Mouse (Mus musculus) midbrain, postnatal 0 days (tissue): Measurements from ENCODE around the gene Gm20388. TPM values are rescaled to one million over a fixed set of nuclear protein-coding genes. Genes with fewer than 3 reads are reported as not detected.

ENCODE experiments used
- ATAC-seq: fragments of 200-750 bp; cut with Nextera tagmentation; 2 replicates; pipeline ENCODE4 v1.8.0; 2017; ENCODE audit warnings: moderate number of reproducible peaks, mild to moderate bottlenecking, moderate TSS enrichment, moderate library complexity; ENCODE audit not compliant: low FRiP score
- DNase-seq: peaks from one replicate; pipeline ENCODE4 v3.0.0-alpha.2; 2015; ENCODE audit warnings: low spot score
- H3K27ac ChIP-seq: fragments of 300-500 bp; sonication (generic); 2 replicates; pipeline ENCODE4 v1.5.1; 2014; ENCODE audit warnings: low read depth, mild to moderate bottlenecking, low read length, mixed read lengths
- H3K27me3 ChIP-seq: fragments of 300-500 bp; sonication (generic); 2 replicates; pipeline ENCODE4 v1.6.1; 2014; ENCODE audit warnings: low read length, control low read depth, mixed read lengths; ENCODE audit not compliant: insufficient read depth
- H3K36me3 ChIP-seq: fragments of 300-500 bp; sonication (generic); 2 replicates; pipeline ENCODE4 v1.6.1; 2014; ENCODE audit warnings: low read length, control low read depth, mixed read lengths; ENCODE audit not compliant: insufficient read depth
- H3K4me1 ChIP-seq: fragments of 300-500 bp; sonication (generic); 2 replicates; pipeline ENCODE4 v1.6.1; 2014; ENCODE audit warnings: mild to moderate bottlenecking, control low read depth, antibody characterized with exemption, low read length, mixed read lengths; ENCODE audit not compliant: insufficient read depth
- H3K4me2 ChIP-seq: fragments of 300-500 bp; sonication (generic); 2 replicates; pipeline ENCODE4 v1.6.1; 2014; ENCODE audit warnings: low read depth, mild to moderate bottlenecking, low read length, mixed read lengths; ENCODE audit not compliant: poor library complexity, severe bottlenecking
- H3K4me3 ChIP-seq: fragments of 300-500 bp; sonication (generic); 2 replicates; pipeline ENCODE4 v1.5.1; 2014; ENCODE audit warnings: low read depth, mild to moderate bottlenecking, low read length, moderate library complexity
- H3K9ac ChIP-seq: fragments of 300-500 bp; sonication (generic); replicated peaks from 2 replicates; pipeline ENCODE4 v1.6.1; 2014; ENCODE audit warnings: mild to moderate bottlenecking, low read length, moderate library complexity, mixed read lengths; ENCODE audit not compliant: poor library complexity, severe bottlenecking
- H3K9me3 ChIP-seq: fragments of 300-500 bp; sonication (generic); 2 replicates; pipeline ENCODE4 v1.6.1; 2016; ENCODE audit warnings: low read length, control low read depth
- CTCF ChIP-seq: IDR thresholded peaks from 2 replicates; pipeline ENCODE4 v1.5.1; 2016; ENCODE audit warnings: antibody characterized with exemption, mild to moderate bottlenecking
- WGBS: fragments of 180-500 bp; shearing (Covaris S2); extraction: QIAGEN DNeasy Blood & Tissue Kit; methylation state at CpG from one replicate; pipeline ENCODE4 v1.1.7; 2014; 5-methylcytosine and 5-hydroxymethylcytosine counted together
- polyA plus RNA-seq: library from polyadenylated mRNA; unstranded; fragments of >200 nt; fragmentation: Nextera tagmentation; extraction: Ambion mirVana; gene quantifications from 2 replicates; pipeline ENCODE4 v1.2.1, GENCODE M21; 2015
- total RNA-seq: library from RNA; depleted of rRNA; stranded (reverse); fragments of >200 nt; gene quantifications from 2 replicates; pipeline ENCODE4 v1.2.3, GENCODE M21; 2014

The Gm20388 gene
- total and polyA plus RNA-seq, 2 experiments from 2014 or later: 74.2 TPM; not detected in 1

DNA sequence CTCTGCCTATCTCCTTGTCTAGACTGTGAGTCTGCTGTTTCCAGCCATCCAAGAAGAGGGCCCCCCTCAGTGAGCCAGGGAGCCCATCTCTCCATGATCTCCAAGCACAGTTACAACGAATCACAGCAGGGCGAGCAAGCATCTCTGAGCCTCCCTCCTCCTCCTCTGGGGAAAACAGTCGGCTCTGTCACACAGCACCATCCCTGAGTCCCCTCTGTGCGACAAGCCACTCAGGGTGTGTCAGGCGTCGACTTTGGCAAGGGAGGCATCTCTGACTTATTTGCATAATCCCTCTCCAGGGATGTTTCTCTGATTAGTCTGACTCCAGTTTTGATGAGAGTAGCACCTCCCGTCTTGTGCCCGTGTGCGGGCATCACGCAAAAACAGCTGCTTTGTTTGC lies 4471.6 kb downstream of the Gm20388 start:
- Histone ChIP-seq H3K4me1 (no peaks in the 10 kb centered on the region), H3K9ac (no peak overlapping the region), H3K4me2 (peak overlapping the region; percentile 3; the same call in 1 of the 2 replicates), H3K9me3 (no peaks in the 10 kb centered on the region), H3K36me3 (peaks cover 21% of the 10 kb centered on the region; the same call in 1 of the 2 replicates), H3K4me3 (no peak overlapping the region), H3K27ac (0 out of 2 replicates have a peak overlapping the region, but pooled peaks have one; percentile 51), H3K27me3 (no peaks in the 10 kb centered on the region)
- ATAC-seq: peak; percentile 76
- 10% methylated on average over 10 of the region's 10 CpGs for WGBS
- TF ChIP-seq CTCF: no peak
- peak; percentile 66 for DNase-seq

DNA sequence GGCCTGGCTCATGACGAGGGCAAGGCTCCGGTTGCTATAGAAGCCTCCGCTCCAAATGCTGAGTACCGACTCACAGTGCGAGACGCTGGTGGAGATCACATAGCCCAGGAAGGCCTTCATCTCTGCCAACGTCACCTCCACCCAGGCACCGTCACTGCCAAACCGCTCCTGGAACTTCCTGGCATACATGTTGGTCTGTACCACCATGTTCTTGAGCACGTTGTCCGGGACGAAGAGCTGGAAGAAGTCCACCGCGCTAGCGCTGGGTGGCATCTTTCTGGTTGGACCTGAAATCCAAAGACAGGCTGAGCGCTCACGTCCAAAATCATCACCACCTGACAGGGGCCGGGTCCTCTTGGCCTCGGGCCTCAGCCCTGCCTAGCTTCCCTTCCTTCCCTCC lies 4473.7 kb downstream of the Gm20388 start:
- no peaks in the 10 kb centered on the region for H3K27me3 ChIP-seq
- H3K27ac ChIP-seq: no peak overlapping the region
- H3K4me2 ChIP-seq: no peak overlapping the region
- H3K4me1 ChIP-seq: no peaks in the 10 kb centered on the region
- no peaks in the 10 kb centered on the region for H3K9me3 ChIP-seq
- DNase-seq: no peak
- no peak for TF ChIP-seq CTCF
- H3K9ac ChIP-seq: no peak overlapping the region
- H3K4me3 ChIP-seq: no peak overlapping the region
- WGBS: 95% methylated on average over 19 of the region's 19 CpGs
- ATAC-seq: no peak
- peaks cover 12% of the 10 kb centered on the region; the same call in 1 of the 2 replicates for H3K36me3 ChIP-seq

GRCm38 (mm10) chr8:124386225-124386899 lies 4475.7 kb downstream of the Gm20388 start:
- H3K27ac ChIP-seq: no peak overlapping the region
- 72% methylated on average over 23 of the region's 23 CpGs for WGBS

DNA sequence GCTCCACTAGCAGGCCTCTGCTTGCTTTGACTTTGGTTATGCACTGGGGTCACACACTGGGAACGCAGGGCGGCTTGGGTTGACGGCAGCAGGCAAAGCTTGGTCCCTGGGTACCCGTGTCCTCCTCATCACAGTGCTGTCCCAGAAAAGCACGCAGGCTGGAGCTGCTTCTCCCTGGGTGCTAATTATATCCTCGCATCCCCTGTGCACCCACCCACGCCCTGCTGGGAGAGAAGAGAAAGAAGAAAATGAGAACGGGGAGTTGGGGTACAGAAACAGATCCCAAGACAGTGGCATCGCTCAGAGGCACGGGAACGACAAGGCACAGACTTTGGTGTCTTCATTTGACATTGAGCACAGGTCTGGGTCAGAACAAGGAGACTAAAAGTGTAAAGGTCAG lies 4478.9 kb downstream of the Gm20388 start:
- Histone ChIP-seq H3K4me2 (no peak overlapping the region), H3K9ac (no peak overlapping the region), H3K36me3 (no peaks in the 10 kb centered on the region), H3K27ac (no peak overlapping the region), H3K9me3 (no peaks in the 10 kb centered on the region), H3K4me1 (no peaks in the 10 kb centered on the region), H3K4me3 (no peak overlapping the region), H3K27me3 (no peaks in the 10 kb centered on the region)
- TF ChIP-seq CTCF: no peak
- ATAC-seq (no peak), DNase-seq (no peak)
- 85% methylated on average over 11 of the region's 11 CpGs for WGBS

More at GRCm38 (mm10) chr8:124386225-124386899, 4475.7 kb downstream of the Gm20388 start:
- Histone ChIP-seq H3K9me3 (no peaks in the 10 kb centered on the region), H3K9ac (no peak overlapping the region), H3K4me3 (no peak overlapping the region), H3K4me1 (no peaks in the 10 kb centered on the region), H3K27me3 (no peaks in the 10 kb centered on the region), H3K4me2 (no peak overlapping the region), H3K36me3 (peaks cover 12% of the 10 kb centered on the region; the same call in 1 of the 2 replicates)
- DNase-seq (peak; percentile 66), ATAC-seq (peak; percentile 45; the same call in 1 of the 2 replicates)
- TF ChIP-seq CTCF: no peak

GRCm38 (mm10) chr8:124391191-124391590 lies 4480.6 kb downstream of the Gm20388 start:
- Histone ChIP-seq H3K4me3 (no peak overlapping the region), H3K4me2 (no peak overlapping the region), H3K27ac (no peak overlapping the region), H3K4me1 (no peaks in the 10 kb centered on the region), H3K36me3 (peaks cover 4% of the 10 kb centered on the region; the same call in 1 of the 2 replicates), H3K9me3 (no peaks in the 10 kb centered on the region), H3K9ac (no peak overlapping the region), H3K27me3 (no peaks in the 10 kb centered on the region)
- DNase-seq: no peak
- 85% methylated on average over 7 of the region's 7 CpGs for WGBS
- no peak for TF ChIP-seq CTCF
- no peak for ATAC-seq

GRCm38 (mm10) chr8:124392271-124393012 lies 4481.8 kb downstream of the Gm20388 start:
- Histone ChIP-seq H3K9ac (no peak overlapping the region), H3K27ac (no peak overlapping the region), H3K36me3 (peaks cover 4% of the 10 kb centered on the region; the same call in 1 of the 2 replicates), H3K9me3 (no peaks in the 10 kb centered on the region), H3K4me3 (no peak overlapping the region), H3K4me1 (no peaks in the 10 kb centered on the region), H3K27me3 (no peaks in the 10 kb centered on the region), H3K4me2 (no peak overlapping the region)
- no peak for ATAC-seq
- no peak for DNase-seq
- 54% methylated on average over 10 of the region's 10 CpGs for WGBS
- no peak for TF ChIP-seq CTCF
